Mouse (Mus musculus) fat pad, adult 2 months (tissue): Measurements from ENCODE around the gene Kcnh8.

Experiments used
- DNase-seq: peaks from one replicate; pipeline ENCODE4 v3.0.0-alpha.2; 2011; ENCODE audit warnings: low read depth, low spot score; ENCODE audit errors: extremely low read depth

The Kcnh8 gene

GRCm38 (mm10) chr17:52810773-52811172 lies 208.3 kb downstream of the Kcnh8 start:
- DNase-seq: no peak

- DNase-seq: no peak
Measured at GRCm38 (mm10) chr17:52819007-52819406, 216.5 kb downstream of the Kcnh8 start.

- no peak for DNase-seq
Measured at GRCm38 (mm10) chr17:52829678-52830077, 227.2 kb downstream of the Kcnh8 start.

GRCm38 (mm10) chr17:52873195-52873594 lies 270.7 kb downstream of the Kcnh8 start:
- no peak for DNase-seq

- no peak for DNase-seq
Measured at GRCm38 (mm10) chr17:52878964-52879363, 276.5 kb downstream of the Kcnh8 start.

GRCm38 (mm10) chr17:52880051-52880450 lies 277.5 kb downstream of the Kcnh8 start:
- no peak for DNase-seq

GRCm38 (mm10) chr17:52885210-52885609 lies 282.7 kb downstream of the Kcnh8 start:
- no peak for DNase-seq

- no peak for DNase-seq
Measured at GRCm38 (mm10) chr17:52920519-52921106, 318.1 kb downstream of the Kcnh8 start.

GRCm38 (mm10) chr17:52943966-52944365 lies 341.5 kb downstream of the Kcnh8 start:
- no peak for DNase-seq

GRCm38 (mm10) chr17:52972735-52973134 lies 370.2 kb downstream of the Kcnh8 start:
- DNase-seq: no peak

- DNase-seq: no peak
Measured at GRCm38 (mm10) chr17:52980958-52981357, 378.4 kb downstream of the Kcnh8 start.
